In the genomic region with DNA sequence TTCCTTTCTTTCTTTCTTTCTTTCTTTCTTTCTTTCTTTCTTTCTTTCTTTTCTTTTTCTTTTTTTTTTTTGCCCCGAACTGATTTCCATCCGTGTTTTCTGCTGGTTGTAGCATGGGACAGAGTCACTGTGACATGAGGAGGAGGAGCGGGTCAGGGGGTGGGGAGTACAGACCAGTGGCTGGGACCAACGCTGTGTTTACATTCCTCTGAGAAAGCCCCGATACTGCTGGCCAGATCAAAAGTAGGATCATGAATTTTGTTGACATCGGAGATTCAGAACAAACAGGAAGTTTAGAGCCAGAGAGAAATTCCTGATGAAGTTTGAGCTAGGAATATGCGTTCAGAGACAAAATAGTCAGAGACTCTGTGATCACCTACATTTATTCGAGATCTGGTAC, we compare ENCODE assay signal across 26 mouse cellular contexts.
DNase-seq lines count a peak whose midpoint lies in the region; TF ChIP-seq lines count a peak whose summit lies in the region.
"Had no signal": no experiment of that assay in that cellular context is flagged by ENCODE, and none has a peak within 500 bp of the region (broad histone marks: within the 10 kb centered on the region; RNA-seq: fewer than 3 reads in every experiment).

No protein-coding gene starts in this region.

- no peak for DNase-seq in gastrocnemius, adult 2 months
- no peak for DNase-seq in gastrocnemius, postnatal 36 days
- DNase-seq in kidney, postnatal 10 days: peak; percentile 57
- DNase-seq in kidney, adult 8-10 months: no peak
- peak; percentile 39 to 58 for DNase-seq in kidney, postnatal 36 days
- DNase-seq in lung, postnatal 36 days: peak; percentile 62
- DNase-seq in right cerebral cortex, postnatal 36 days (ENCODE audit: low spot score in 2 of 2): no peak
- DNase-seq in cerebellum, postnatal 36 days: no peak
- DNase-seq: adrenal gland, postnatal 10 days; cerebellum, adult 2 months; cerebellum, postnatal 25 days; embryo, embryonic 11 days; layer of hippocampus, postnatal 36 days; liver, embryonic 13.5 days; right cerebral cortex, adult 18-20 months; thymus, adult 2 months; thymus, postnatal 4 days had no signal

- no peak for TF ChIP-seq CTCF in gastrocnemius, adult 2 months (IDR thresholded peaks at IDR 0.05)

- peak overlapping the region; percentile 46; the same call in 1 of the 2 replicates for H3K27ac ChIP-seq in gastrocnemius, adult 2 months
- H3K27ac ChIP-seq: embryonic facial prominence, embryonic 13.5 days; forebrain, embryonic 13.5 days; hindbrain, embryonic 10.5 days; intestine, embryonic 15.5 days; liver, embryonic 13.5 days; macrophage; midbrain, embryonic 10.5 days; stomach, embryonic 15.5 days had no signal

- no peak overlapping the region for H3K4me3 ChIP-seq in gastrocnemius, adult 2 months
- H3K4me3 ChIP-seq: embryonic facial prominence, embryonic 13.5 days; erythroblast, embryonic 14.5 days; forebrain, embryonic 13.5 days; hindbrain, embryonic 10.5 days; intestine, embryonic 15.5 days; layer of hippocampus, adult 2 months; liver, embryonic 13.5 days; midbrain, embryonic 10.5 days; stomach, embryonic 15.5 days had no signal

- intact Hi-C loops in gastrocnemius, adult 2 months (cut with DNase I): no loop called here
- intact Hi-C loops in gastrocnemius, postnatal 36 days (cut with DNase I): no loop called here

Comparison
In these comparisons a context has a peak if more than half of its experiments do, and no peak if none do; other contexts are left out.
1. DNase-seq: peak in kidney, postnatal 10 days (single experiment), kidney, postnatal 36 days (2 of 2) and lung, postnatal 36 days (single experiment); none in gastrocnemius, adult 2 months (single experiment), gastrocnemius, postnatal 36 days (0 of 2), kidney, adult 8-10 months (0 of 2), right cerebral cortex, postnatal 36 days (0 of 2) and cerebellum, postnatal 36 days (0 of 2).